Mouse (Mus musculus) liver, postnatal 0 days (tissue): ENCODE results near the gene Pnp.
A peak's percentile ranks its signal among the peaks of the same experiment; 100 is the strongest.

Source experiments
- CTCF ChIP-seq: sonication (generic); IDR thresholded peaks from 2 replicates; pipeline ENCODE4 v1.5.1; 2016; ENCODE audit warnings: antibody characterized with exemption, low read depth
- EP300 ChIP-seq: IDR thresholded peaks from 2 replicates; pipeline ENCODE4 v1.6.1; 2016; ENCODE audit warnings: antibody characterized with exemption, low read depth, mild to moderate bottlenecking

DNA sequence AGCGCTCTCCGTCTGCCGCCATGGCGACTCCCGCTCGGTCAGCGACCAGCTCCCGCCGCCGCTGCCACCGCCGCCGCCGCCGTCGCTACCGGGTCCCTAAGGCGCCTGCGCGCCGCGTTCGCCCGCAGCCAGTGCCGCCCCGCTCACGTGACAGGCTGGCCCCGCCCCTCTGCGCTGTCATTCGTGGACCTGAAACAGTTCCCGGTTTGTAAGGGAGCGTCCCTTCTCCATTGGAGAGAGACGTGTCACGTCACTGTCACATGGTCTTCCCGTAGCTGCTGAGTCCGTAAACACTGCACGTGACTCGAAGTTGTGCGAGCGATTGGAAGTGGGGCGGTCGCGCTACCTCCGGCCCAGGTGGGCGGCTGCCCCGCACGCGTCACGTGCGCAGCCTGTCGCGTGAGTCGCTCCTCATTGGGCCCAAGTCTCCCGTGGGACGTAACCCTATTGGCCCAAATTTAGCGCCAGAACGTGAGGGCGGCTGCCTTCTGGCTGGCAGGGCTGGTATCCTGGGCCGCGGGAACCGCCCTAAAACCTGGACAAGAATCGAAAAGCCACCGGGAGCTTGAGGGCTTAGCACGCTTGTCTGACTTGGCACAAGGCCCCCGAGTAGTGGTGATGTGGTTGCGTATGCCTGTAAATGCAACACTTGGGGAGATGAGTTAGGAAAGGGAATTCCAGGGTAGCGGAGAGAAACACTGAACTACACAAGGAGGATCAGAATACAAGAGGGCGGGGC is at the start of gene Pnp, which contains the start of gene Pip4p1:
- peak; percentile 48; the same call in 1 of the 2 replicates for TF ChIP-seq EP300
- no peak for TF ChIP-seq CTCF
